Mouse (Mus musculus) liver, embryonic 14.5 days (tissue): ENCODE measurements around the gene Olfr692.

Experiments
- CTCF ChIP-seq: IDR thresholded peaks from 2 replicates; pipeline ENCODE4 v1.5.1; 2016; ENCODE audit warnings: antibody characterized with exemption, low read depth, control low read depth
- EP300 ChIP-seq: IDR thresholded peaks from 2 replicates; pipeline ENCODE4 v1.6.1; 2016; ENCODE audit warnings: antibody characterized with exemption, low read depth

- TF ChIP-seq EP300 (no peak), CTCF (no peak)
These were observed 12.3 kb downstream of the Olfr692 start for GRCm38 (mm10) chr7:105380329-105380728.
